Mouse (Mus musculus): ENCODE data around the gene Sox12. TPM values are rescaled to one million over a fixed set of nuclear protein-coding genes. Genes with fewer than 3 reads are reported as not detected.

The Sox12 gene
- polyA plus RNA-seq, 1 experiment from 2014 or later = 13.1 TPM

DNA sequence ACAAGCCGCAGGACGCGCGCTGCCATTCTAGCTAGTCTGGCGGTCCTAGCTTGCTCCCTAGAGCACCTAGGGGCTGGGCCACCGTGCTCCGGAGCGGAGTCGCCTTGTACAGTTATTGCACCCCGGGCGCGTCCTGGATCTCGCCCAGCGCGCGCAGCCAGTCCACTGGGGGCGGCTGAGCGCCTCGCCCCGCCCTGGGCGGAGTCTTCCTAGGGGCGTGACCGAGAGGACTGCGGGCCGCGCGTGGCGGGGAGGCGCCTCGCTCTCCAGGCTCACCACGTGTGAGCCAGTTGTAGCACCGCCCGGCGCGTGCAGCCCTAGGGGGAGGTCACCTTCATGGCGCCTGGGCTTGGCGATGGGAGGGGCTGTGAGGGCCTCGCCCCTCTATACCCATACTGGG, 828 bp upstream of the Sox12 start:
- Histone ChIP-seq H3K4me1 (peaks cover 35% of the 10 kb centered on the region), H3K9ac (peak overlapping the region; percentile 96), H3K27ac (peak overlapping the region; percentile 100), H3K27me3 (no peaks in the 10 kb centered on the region), H3K36me3 (peaks cover 5% of the 10 kb centered on the region; the same call in 1 of the 2 replicates), H3K9me3 (no peaks in the 10 kb centered on the region), H3K4me3 (peak overlapping the region; percentile 84), H3K4me2 (peak overlapping the region; percentile 88)
- under 1% methylated on average over 38 of the region's 38 CpGs for WGBS
- ATAC-seq (ENCODE audit: insufficient number of reproducible peaks, insufficient read depth, low FRiP score, low TSS enrichment, low read depth) = peak; percentile 83

DNA sequence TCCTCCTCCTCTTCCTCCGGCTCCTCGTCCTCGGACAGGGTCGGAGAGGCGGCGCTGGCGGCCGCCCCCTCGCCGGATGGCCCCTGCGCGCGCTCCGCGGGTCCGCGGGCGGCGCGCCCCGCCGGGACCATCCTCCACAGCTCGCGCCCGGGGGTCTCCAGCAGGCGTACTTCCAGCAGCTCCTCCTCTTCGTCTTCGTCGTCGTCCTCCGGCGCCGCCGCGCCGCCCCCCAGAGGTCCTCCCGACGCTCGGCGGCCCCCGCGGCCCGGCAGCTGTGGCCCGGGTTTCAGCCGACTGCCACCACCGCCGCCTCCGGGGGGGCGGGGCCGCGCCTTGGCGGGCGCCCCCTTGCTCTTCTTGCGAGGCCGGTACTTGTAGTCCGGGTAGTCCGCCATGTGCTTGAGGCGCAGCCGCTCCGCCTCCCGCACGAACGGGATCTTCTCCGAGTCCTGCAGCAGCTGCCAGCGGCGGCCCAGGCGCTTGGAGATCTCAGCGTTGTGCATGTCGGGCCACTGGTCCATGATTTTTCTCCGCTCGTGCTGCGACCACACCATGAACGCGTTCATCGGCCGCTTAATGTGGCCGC, 766 bp downstream of the Sox12 start:
- H3K27me3 ChIP-seq = no peaks in the 10 kb centered on the region
- peaks cover 42% of the 10 kb centered on the region for H3K4me1 ChIP-seq
- peak overlapping the region; percentile 100 for H3K27ac ChIP-seq
- peak overlapping the region; percentile 88 for H3K4me2 ChIP-seq
- WGBS = 0% methylated on average over 59 of the region's 77 CpGs
- ATAC-seq (ENCODE audit: insufficient number of reproducible peaks, insufficient read depth, low FRiP score, low TSS enrichment, low read depth) = 0 out of 2 replicates have a peak, but pooled peaks have one; percentile 1
- peak overlapping the region; percentile 96 for H3K9ac ChIP-seq
- no peaks in the 10 kb centered on the region for H3K9me3 ChIP-seq
- H3K4me3 ChIP-seq = peak overlapping the region; percentile 84
- peaks cover 5% of the 10 kb centered on the region; the same call in 1 of the 2 replicates for H3K36me3 ChIP-seq

DNA sequence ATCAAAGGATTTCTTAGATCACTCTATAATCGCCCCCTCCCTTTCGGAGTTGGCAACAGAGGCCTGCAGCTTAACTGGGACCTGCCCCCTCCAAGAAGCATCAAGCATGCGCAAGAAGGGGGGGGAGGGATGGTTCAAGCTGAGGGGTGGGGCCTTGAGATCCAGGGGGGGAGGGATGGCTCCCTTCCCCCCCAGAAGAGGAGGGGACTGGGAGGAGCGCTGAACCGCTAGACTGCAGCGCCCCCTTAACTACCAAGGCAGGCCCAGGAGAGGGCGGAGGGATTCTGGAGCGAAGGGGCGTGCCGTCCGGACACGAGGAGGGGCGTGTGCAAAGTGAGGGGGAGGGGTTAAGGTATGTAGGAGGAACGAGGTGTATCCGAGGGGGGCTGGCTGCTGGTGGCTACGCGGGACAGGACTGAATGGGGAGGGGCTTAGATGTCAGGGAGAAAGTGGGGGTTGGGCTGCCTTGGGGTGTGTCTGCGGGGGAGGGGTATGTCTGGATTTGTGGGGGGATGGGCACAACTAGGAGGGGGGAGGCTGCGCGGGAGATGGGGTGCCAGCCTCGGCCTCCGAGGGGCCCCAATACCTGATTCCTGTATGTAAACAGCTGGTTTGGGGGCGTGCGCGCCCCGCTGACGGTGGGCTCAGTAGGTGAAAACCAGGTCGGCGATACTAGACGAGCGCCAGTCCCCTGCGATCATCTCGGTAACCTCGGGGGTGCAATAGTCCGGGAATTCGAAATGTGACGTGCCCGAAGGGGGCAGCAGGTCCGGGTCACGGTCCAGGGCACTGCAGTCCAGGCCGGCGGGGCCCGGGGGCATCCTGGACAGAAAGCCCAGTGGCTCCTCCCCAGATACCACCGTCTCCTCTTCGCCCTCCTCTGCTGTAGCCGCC, 1.5 kb downstream of the Sox12 start:
- peak overlapping the region; percentile 84 for H3K4me3 ChIP-seq
- peaks cover 42% of the 10 kb centered on the region for H3K4me1 ChIP-seq
- ATAC-seq (ENCODE audit: insufficient number of reproducible peaks, insufficient read depth, low FRiP score, low TSS enrichment, low read depth) = peak; percentile 76
- H3K27me3 ChIP-seq = no peaks in the 10 kb centered on the region
- no peaks in the 10 kb centered on the region for H3K9me3 ChIP-seq
- under 1% methylated on average over 43 of the region's 46 CpGs for WGBS
- peak overlapping the region; percentile 88 for H3K4me2 ChIP-seq
- peaks cover 5% of the 10 kb centered on the region; the same call in 1 of the 2 replicates for H3K36me3 ChIP-seq
- peak overlapping the region; percentile 100 for H3K27ac ChIP-seq
- peak overlapping the region; percentile 96 for H3K9ac ChIP-seq

DNA sequence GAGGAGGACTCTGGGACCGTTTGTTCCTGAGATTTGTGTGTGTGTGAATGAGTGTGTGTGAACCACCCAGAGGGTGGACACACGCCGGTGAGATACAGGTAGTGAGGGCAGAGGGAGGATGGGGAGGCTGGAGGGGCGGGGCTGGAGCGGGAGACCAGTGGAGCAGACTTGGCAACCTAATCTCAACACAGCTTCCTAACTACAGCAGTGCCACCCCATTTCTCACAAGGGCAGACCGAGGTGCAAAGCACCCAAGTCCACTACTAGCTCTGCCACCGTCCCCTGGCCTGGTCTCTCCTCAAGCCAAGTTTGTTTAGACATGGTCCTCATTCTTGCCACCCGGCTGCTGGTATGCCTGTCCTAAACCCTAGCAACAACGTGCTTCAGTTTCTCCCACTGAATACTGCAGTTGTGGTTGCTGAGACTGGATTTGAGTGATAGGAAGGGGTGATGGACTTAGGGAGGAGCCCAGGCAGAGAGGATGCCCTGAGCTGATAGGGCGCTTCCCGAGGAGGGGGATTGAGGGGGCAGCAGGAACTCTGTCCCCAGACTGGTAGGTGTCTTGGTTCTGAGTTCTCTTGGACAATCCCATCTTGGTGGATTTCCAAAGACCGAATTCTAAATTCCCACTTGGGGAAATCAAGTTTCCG, 2.5 kb downstream of the Sox12 start:
- Histone ChIP-seq H3K36me3 (peaks cover 5% of the 10 kb centered on the region; the same call in 1 of the 2 replicates), H3K27ac (peak overlapping the region; percentile 100), H3K9me3 (no peaks in the 10 kb centered on the region), H3K4me2 (peak overlapping the region; percentile 88), H3K27me3 (no peaks in the 10 kb centered on the region), H3K4me3 (peak overlapping the region; percentile 84), H3K4me1 (peaks cover 42% of the 10 kb centered on the region), H3K9ac (peak overlapping the region; percentile 96)
- WGBS = 22% methylated on average over 13 of the region's 13 CpGs
- ATAC-seq (ENCODE audit: insufficient number of reproducible peaks, insufficient read depth, low FRiP score, low TSS enrichment, low read depth) = no peak

DNA sequence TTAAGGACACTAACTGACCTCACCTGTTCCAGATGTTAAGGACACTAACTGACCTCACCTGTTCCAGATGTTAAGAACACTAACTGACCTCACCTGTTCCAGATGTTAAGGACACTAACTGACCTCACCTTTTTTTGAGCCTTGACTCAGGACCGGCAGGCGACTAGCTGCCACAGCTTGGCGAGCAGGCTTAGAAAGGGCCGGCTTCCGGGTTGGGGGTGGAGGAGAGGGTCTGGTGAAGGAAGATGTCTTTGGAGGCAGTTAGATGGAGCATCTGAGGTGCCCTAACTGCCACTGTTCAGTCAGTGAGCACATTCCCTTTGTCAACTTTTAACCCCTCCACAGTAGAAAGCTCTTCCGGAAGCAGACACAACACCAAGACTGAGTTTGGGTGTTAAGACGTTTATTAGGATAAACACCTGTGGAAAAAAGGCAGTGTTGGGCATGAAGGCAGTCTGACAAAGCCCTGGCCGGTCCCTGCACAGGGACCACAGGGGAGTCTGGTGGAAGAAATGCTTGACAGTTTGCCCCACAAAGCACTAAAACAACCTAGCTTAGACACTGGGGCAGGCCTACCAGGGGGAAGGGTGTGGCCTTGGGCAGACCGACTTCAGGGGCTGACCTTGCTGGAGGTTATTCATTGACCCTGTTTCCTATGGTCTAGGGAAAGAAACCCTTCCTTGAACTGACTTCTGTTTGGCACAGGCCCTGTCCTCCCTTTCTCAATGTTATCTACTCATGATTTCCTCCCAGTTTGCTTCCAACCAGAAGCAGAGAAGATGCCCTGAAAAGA, 4.4 kb downstream of the Sox12 start:
- Histone ChIP-seq H3K27me3 (no peaks in the 10 kb centered on the region), H3K4me3 (peak overlapping the region; percentile 84), H3K9me3 (no peaks in the 10 kb centered on the region), H3K27ac (no peak overlapping the region), H3K9ac (no peak overlapping the region), H3K4me1 (peaks cover 31% of the 10 kb centered on the region), H3K4me2 (peak overlapping the region; percentile 88), H3K36me3 (peaks cover 5% of the 10 kb centered on the region; the same call in 1 of the 2 replicates)
- no peak for ATAC-seq (ENCODE audit: insufficient number of reproducible peaks, insufficient read depth, low FRiP score, low TSS enrichment, low read depth)
- WGBS = 48% methylated on average over 9 of the region's 9 CpGs

DNA sequence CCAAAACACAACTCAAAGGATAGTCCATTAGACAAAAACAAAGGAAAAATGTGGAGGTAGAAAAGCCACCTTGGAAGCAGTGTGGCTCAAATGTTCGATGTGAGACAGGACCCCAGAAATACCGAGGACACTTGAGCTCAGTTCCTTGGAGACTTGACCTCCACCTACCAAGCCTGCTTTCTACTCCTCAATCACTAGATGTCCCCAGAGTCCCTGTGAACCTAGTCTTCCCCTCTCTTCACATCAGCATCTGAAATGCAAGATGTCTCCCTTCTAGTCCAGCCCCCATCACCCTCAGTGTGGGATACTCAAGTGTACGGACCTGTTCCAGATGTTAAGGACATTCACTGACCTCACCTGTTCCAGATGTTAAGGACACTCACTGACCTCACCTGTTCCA, 5.1 kb downstream of the Sox12 start:
- H3K27me3 ChIP-seq = no peaks in the 10 kb centered on the region
- no peak for ATAC-seq (ENCODE audit: insufficient number of reproducible peaks, insufficient read depth, low FRiP score, low TSS enrichment, low read depth)
- H3K4me2 ChIP-seq = no peak overlapping the region
- peaks cover 5% of the 10 kb centered on the region; the same call in 1 of the 2 replicates for H3K36me3 ChIP-seq
- no peak overlapping the region for H3K27ac ChIP-seq
- H3K9ac ChIP-seq = no peak overlapping the region
- WGBS = 13% methylated on average over 3 of the region's 3 CpGs
- no peaks in the 10 kb centered on the region for H3K9me3 ChIP-seq
- H3K4me3 ChIP-seq = no peak overlapping the region
- peaks cover 31% of the 10 kb centered on the region for H3K4me1 ChIP-seq

DNA sequence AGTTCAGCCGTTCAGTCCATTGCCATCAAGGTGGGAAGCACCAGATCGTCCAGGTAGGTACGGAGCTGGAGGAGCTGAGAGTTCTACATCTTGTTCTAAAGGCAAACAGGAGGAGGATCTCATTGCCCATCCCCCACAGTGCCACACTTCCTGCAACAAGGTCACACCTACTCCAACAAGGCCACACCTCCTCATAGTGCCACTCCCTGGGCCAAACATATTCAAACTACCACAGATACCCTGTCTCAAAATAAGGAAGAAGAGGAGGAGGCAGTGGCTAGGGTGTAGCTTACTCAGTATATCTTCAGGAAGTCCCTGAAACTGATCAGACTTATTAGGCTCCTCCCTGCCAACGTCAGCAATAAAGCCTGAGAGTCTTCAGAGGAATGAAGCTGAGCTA, 13.7 kb downstream of the Sox12 start:
- H3K27me3 ChIP-seq = no peaks in the 10 kb centered on the region
- H3K9me3 ChIP-seq = no peaks in the 10 kb centered on the region
- H3K27ac ChIP-seq = no peak overlapping the region
- no peaks in the 10 kb centered on the region for H3K4me1 ChIP-seq
- WGBS = 79% methylated on average over 4 of the region's 4 CpGs
- H3K4me2 ChIP-seq = no peak overlapping the region
- no peak for ATAC-seq (ENCODE audit: insufficient number of reproducible peaks, insufficient read depth, low FRiP score, low TSS enrichment, low read depth)
- H3K4me3 ChIP-seq = no peak overlapping the region
- H3K9ac ChIP-seq = no peak overlapping the region
- H3K36me3 ChIP-seq = no peaks in the 10 kb centered on the region

DNA sequence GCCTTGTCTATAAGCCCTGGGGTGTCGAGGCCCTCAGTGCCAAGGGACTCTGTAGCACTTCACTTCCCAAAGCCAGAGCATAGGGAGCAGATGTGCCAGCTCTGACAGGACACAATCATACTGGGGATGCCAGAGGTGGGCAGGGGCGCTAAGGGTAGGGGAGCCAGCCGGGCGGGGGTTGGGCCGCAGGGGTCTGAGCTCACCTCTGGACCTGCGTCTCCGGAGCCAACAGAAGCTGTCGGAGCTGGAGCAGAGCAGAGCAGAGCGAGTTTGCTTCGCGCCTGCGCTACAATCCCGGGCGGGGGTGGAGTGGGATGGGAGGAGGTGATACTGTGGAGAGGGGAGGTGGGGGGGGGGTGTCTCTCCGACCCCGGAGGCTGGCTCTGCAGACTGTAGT, 21.5 kb downstream of the Sox12 start, which contains the start of gene Nrsn2:
Nrsn2 (minus strand) TSS at position 294 of the 397 bp plus-strand sequence.
- no peak within 1 kb of the TSS for H3K27ac ChIP-seq

DNA sequence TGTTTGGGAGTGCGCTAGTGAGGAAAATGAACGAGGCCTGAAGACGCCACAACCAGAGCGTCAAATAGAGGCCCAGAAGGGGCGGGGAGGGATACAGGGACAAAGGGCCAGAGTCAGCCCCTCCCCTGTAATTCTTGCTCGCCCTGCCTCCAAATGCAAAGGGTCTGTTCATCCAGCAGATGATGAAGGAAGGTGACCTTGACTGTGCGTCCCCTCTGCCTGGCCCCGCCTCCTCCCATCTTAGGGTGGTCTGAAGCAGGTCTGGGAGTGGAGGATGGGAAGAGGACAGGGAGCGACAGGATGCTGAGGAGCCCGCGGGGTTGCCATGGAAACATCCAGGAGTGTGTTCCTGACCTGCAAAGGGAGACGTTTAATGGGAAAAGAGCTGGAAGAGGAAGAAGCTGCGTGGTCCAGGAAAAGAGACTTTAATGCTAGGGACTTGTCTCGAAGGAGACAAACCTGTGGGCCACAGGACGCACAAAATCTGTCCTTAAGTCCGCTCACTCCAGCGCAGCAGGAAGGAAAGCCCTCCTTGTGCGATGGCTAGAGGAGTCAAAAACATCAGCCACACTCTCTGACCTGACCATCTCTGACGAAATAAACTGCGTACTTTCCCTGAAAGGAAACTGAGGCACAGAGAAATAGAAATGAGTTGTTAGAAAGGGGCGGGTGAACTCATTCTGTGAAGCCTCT, 22.1 kb downstream of the Sox12 start:
- no peaks in the 10 kb centered on the region for H3K36me3 ChIP-seq
- H3K4me1 ChIP-seq = peaks cover 17% of the 10 kb centered on the region
- WGBS = 6% methylated on average over 21 of the region's 21 CpGs
- peak overlapping the region; percentile 24 for H3K4me3 ChIP-seq
- peak overlapping the region; percentile 53 for H3K4me2 ChIP-seq
- 0 out of 2 replicates have a peak, but pooled peaks have one; percentile 40 for ATAC-seq (ENCODE audit: insufficient number of reproducible peaks, insufficient read depth, low FRiP score, low TSS enrichment, low read depth)
- peak overlapping the region; percentile 49 for H3K9ac ChIP-seq
- no peaks in the 10 kb centered on the region for H3K9me3 ChIP-seq
- no peak overlapping the region for H3K27ac ChIP-seq
- H3K27me3 ChIP-seq = peaks cover 26% of the 10 kb centered on the region

More for the DNA sequence above, 21.5 kb downstream of the Sox12 start, which contains the start of gene Nrsn2:
- Histone ChIP-seq H3K4me2 (peak within 1 kb of the TSS; percentile 53), H3K9me3 (no peaks in the 10 kb centered on the region), H3K9ac (peak within 1 kb of the TSS; percentile 49), H3K36me3 (no peaks in the 10 kb centered on the region), H3K27me3 (peaks cover 26% of the 10 kb centered on the region), H3K4me1 (peaks cover 17% of the 10 kb centered on the region), H3K4me3 (peak within 1 kb of the TSS; percentile 24)
- peak; percentile 39; the same call in 1 of the 2 replicates for ATAC-seq (ENCODE audit: insufficient number of reproducible peaks, insufficient read depth, low FRiP score, low TSS enrichment, low read depth)
- WGBS = 0% methylated on average over 16 of the region's 16 CpGs

DNA sequence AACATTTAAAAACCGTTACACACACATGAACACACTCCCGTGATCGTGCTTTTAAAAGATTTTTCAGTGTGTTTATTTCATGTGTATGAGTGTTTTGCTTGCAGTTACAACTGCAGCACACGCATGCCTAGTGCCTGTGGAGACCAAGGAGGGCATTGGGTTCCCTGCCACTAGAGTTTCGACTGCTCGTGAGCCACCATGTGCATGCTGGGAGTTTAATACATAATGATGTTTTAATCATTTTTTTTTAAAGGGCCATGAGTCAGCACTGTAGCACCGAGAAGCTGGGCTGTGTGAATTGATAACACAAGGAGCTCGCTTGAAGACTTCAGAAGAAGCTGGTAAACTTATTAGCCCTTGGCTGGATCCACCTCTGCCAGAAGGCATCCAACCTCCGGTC, 24.3 kb downstream of the Sox12 start:
- H3K4me3 ChIP-seq = no peak overlapping the region
- H3K9me3 ChIP-seq = no peaks in the 10 kb centered on the region
- WGBS = 78% methylated on average over 9 of the region's 9 CpGs
- no peak for ATAC-seq (ENCODE audit: insufficient number of reproducible peaks, insufficient read depth, low FRiP score, low TSS enrichment, low read depth)
- peaks cover 34% of the 10 kb centered on the region for H3K27me3 ChIP-seq
- H3K4me2 ChIP-seq = no peak overlapping the region
- no peak overlapping the region for H3K9ac ChIP-seq
- peaks cover 17% of the 10 kb centered on the region for H3K4me1 ChIP-seq
- H3K27ac ChIP-seq = no peak overlapping the region
- no peaks in the 10 kb centered on the region for H3K36me3 ChIP-seq
